Mouse (Mus musculus): ENCODE measurements around the gene Nit1.
A peak's percentile ranks its signal among the peaks of the same experiment; 100 is the strongest.

DNA sequence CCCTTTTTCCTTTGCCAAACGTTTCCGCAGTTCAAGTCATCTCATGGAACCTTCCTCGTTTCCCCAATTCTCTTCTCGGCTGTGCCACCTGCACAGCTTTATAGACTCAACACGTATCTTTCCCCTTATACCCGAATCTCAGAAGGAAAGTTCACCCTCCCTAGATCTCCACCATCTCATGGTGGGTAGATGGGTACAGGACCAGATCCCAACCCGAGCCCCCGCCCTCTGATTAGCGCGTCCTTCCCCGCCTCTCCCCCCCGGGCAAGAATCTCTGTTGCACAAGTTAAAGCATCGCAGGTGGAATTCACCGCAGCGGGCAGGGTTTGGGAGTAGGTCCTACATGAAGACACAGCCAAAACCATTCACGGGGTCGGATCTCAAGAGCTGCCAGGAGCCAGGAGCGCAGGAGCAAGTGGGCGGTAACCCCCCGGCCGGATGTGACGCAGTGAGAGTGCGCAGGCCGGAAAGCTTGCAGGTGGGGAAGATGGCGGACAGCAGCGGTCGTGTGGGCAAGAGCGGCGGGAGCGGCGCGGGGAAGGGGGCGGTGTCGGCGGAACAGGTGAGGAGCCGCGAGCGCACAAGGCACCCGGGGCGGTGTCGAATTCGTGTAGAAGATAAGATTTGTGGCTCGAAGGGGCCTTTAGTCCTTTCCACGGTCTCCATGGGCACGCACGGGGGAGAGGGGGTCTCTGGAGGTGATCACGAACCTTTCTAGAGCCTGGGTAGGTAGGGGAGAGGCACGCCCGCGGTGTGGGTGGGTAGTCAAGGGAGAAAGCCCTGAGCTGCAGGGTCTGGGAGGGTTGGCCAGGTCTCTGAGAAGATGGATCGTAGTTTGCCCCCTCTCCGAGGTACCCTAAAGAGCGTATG lies at the start of gene Nit1, which contains the start of gene Pfdn2:
- peak; percentile 57; the same call in 1 of the 2 replicates for TF ChIP-seq CTCF (IDR thresholded peaks at IDR 0.05; ENCODE audit: borderline replicate concordance, control insufficient read depth, extremely low read depth, insufficient read depth, low read length, poor library complexity)
- peak; percentile 81 for TF ChIP-seq POLR2A (IDR thresholded peaks at IDR 0.05; ENCODE audit: control insufficient read depth, extremely low read depth, insufficient read depth, low read length, poor library complexity)
